22 mouse cellular contexts compared by ENCODE assay signal in the genomic region with DNA sequence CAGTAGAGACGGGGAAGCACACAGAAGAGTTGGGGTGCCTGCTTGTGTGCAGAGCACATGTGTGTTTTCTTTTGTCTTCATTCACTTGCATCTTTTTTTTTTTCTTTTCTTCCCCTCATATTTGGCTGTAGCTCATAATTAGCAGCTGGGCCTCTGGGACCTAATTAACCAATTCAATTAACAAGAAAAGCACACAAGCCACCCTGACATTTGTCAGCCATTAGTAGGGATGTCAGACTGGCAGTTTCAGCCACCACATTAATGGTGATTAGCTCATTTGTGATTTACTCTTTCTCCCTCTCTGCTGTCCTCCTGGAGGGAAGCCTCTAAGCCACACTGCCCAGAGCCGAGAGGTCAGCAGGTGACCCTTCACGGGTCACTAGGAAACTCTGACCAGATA.
A peak's percentile ranks its signal among the peaks of the same experiment; 100 is the strongest.
DNase-seq lines count a peak whose midpoint lies in the region; ATAC-seq and TF ChIP-seq lines count a peak whose summit lies in the region.
"Had no signal": no experiment of that assay in that cellular context is flagged by ENCODE, and none has a peak within 500 bp of the region (broad histone marks: within the 10 kb centered on the region; RNA-seq: fewer than 3 reads in every experiment).

No protein-coding gene starts in this region.

- ATAC-seq in forebrain, embryonic 15.5 days (replicated peaks) = peak; percentile 51; the same call in 1 of the 2 replicates
- no peak for ATAC-seq in midbrain, embryonic 14.5 days (ENCODE audit: low FRiP score, low TSS enrichment)
- ATAC-seq: liver, postnatal 0 days had no signal

- no peak overlapping the region for H3K9ac ChIP-seq in forebrain, embryonic 15.5 days (replicated peaks)
- H3K9ac ChIP-seq in midbrain, embryonic 14.5 days (replicated peaks; ENCODE audit: low read length) = no peak overlapping the region
- H3K9ac ChIP-seq: embryonic facial prominence, embryonic 13.5 days; heart, embryonic 12.5 days; liver, postnatal 0 days; neural tube, embryonic 12.5 days had no signal

- intact Hi-C loops in left cerebral cortex, postnatal 36 days (cut with DNase I) = no loop called here

- WGBS in forebrain, embryonic 15.5 days = 4% methylated on average over 3 of the region's 3 CpGs
- 29% methylated on average over 3 of the region's 3 CpGs for WGBS in midbrain, embryonic 14.5 days

- TF ChIP-seq POLR2A in brain, embryonic 14.5 days (IDR thresholded peaks at IDR 0.05; ENCODE audit: borderline replicate concordance, extremely low read depth, insufficient read depth, insufficient read length, poor library complexity, severe bottlenecking) = no peak

- H3K27ac ChIP-seq in forebrain, embryonic 15.5 days (replicated peaks) = no peak overlapping the region
- no peak overlapping the region for H3K27ac ChIP-seq in midbrain, embryonic 14.5 days (replicated peaks; ENCODE audit: low read depth, low read length)
- H3K27ac ChIP-seq: embryonic facial prominence, embryonic 13.5 days; kidney, postnatal 0 days; neural tube, embryonic 12.5 days had no signal

- no peak overlapping the region for H3K4me2 ChIP-seq in forebrain, embryonic 15.5 days (replicated peaks)
- H3K4me2 ChIP-seq in midbrain, embryonic 14.5 days (ENCODE audit: low read length) = no peak overlapping the region
- H3K4me2 ChIP-seq: embryonic facial prominence, embryonic 13.5 days; heart, embryonic 12.5 days; neural tube, embryonic 12.5 days had no signal

- DNase-seq in heart, adult 11 months = peak; percentile 48
- no peak for DNase-seq in heart, adult 18-20 months
- DNase-seq in brain, embryonic 14.5 days (ENCODE audit: low read depth) = peak; percentile 92
- peak; percentile 62 for DNase-seq in midbrain, embryonic 14.5 days
- no peak for DNase-seq in spleen, postnatal 14 days (ENCODE audit: low spot score in 2 of 2)
- DNase-seq in left cerebral cortex, postnatal 36 days (ENCODE audit: low spot score in 2 of 2) = no peak
- no peak for DNase-seq in gastrocnemius, postnatal 4 days (ENCODE audit: low spot score in 2 of 2)
- DNase-seq: adrenal gland, postnatal 25 days; cerebellum, adult 18-20 months; cerebellum, postnatal 36 days; gastrocnemius, postnatal 25 days; heart, postnatal 14 days; kidney, adult 18-20 months; layer of hippocampus, postnatal 36 days; liver, postnatal 0 days; lung, postnatal 10 days; thymus, postnatal 25 days had no signal

- H3K9me3 ChIP-seq in forebrain, embryonic 15.5 days = no peaks in the 10 kb centered on the region
- no peaks in the 10 kb centered on the region for H3K9me3 ChIP-seq in midbrain, embryonic 14.5 days (ENCODE audit: control insufficient read depth, low read length)
- H3K9me3 ChIP-seq: embryonic facial prominence, embryonic 13.5 days; heart, embryonic 12.5 days; neural tube, embryonic 12.5 days had no signal

- TF ChIP-seq CTCF in brain, embryonic 14.5 days (IDR thresholded peaks at IDR 0.05; ENCODE audit: borderline replicate concordance, extremely low read depth, insufficient read depth, insufficient read length) = no peak

- no peaks in the 10 kb centered on the region for H3K36me3 ChIP-seq in forebrain, embryonic 15.5 days
- H3K36me3 ChIP-seq in midbrain, embryonic 14.5 days (ENCODE audit: control insufficient read depth, insufficient read depth, low read length) = no peaks in the 10 kb centered on the region
- H3K36me3 ChIP-seq: embryonic facial prominence, embryonic 13.5 days; heart, embryonic 12.5 days; neural tube, embryonic 12.5 days had no signal

- H3K4me3 ChIP-seq in forebrain, embryonic 15.5 days = no peak overlapping the region
- H3K4me3 ChIP-seq in midbrain, embryonic 14.5 days (replicated peaks; ENCODE audit: low read depth, low read length) = no peak overlapping the region
- H3K4me3 ChIP-seq: embryonic facial prominence, embryonic 13.5 days; heart, embryonic 12.5 days; neural tube, embryonic 12.5 days had no signal

- H3K27me3 ChIP-seq in forebrain, embryonic 15.5 days = peaks cover 41% of the 10 kb centered on the region
- no peaks in the 10 kb centered on the region for H3K27me3 ChIP-seq in midbrain, embryonic 14.5 days (ENCODE audit: control insufficient read depth, insufficient read depth, low read length)
- H3K27me3 ChIP-seq: heart, embryonic 12.5 days; neural tube, embryonic 12.5 days had no signal

- peaks cover 15% of the 10 kb centered on the region for H3K4me1 ChIP-seq in forebrain, embryonic 15.5 days
- H3K4me1 ChIP-seq in midbrain, embryonic 14.5 days (ENCODE audit: control insufficient read depth, insufficient read depth, low read length) = no peaks in the 10 kb centered on the region
- H3K4me1 ChIP-seq: heart, embryonic 12.5 days had no signal

Comparison
In these comparisons a context has a peak if more than half of its experiments do, and no peak if none do; other contexts are left out.
1. DNase-seq: peak in heart, adult 11 months (single experiment), brain, embryonic 14.5 days (single experiment) and midbrain, embryonic 14.5 days (single experiment); none in heart, adult 18-20 months (0 of 2), spleen, postnatal 14 days (0 of 2), left cerebral cortex, postnatal 36 days (0 of 2) and gastrocnemius, postnatal 4 days (0 of 2).